Mouse (Mus musculus) liver, postnatal 0 days (tissue): ENCODE results near the gene Olfr1288. TPM values are rescaled to one million over a fixed set of nuclear protein-coding genes. Genes with fewer than 3 reads are reported as not detected.

Experiments
- ATAC-seq: fragments of 200-750 bp; cut with Nextera tagmentation; 2 replicates; pipeline ENCODE4 v1.8.0; 2017; ENCODE audit warnings: mild to moderate bottlenecking, moderate library complexity
- DNase-seq: peaks from one replicate; pipeline ENCODE4 v3.0.0-alpha.2; 2016
- H3K27ac ChIP-seq: fragments of 300-500 bp; sonication (generic); 2 replicates; pipeline ENCODE4 v1.5.1; 2014; ENCODE audit warnings: antibody characterized with exemption, moderate library complexity, mild to moderate bottlenecking, low read depth
- H3K27me3 ChIP-seq: fragments of 300-500 bp; sonication (generic); 2 replicates; pipeline ENCODE4 v1.6.1; 2014; ENCODE audit warnings: low read length, control low read depth, mixed read lengths; ENCODE audit not compliant: insufficient read depth
- H3K36me3 ChIP-seq: fragments of 300-500 bp; sonication (generic); replicated peaks from 2 replicates; pipeline ENCODE4 v1.6.1; 2014; ENCODE audit warnings: mild to moderate bottlenecking, control low read depth, low read length, moderate library complexity, mixed read lengths; ENCODE audit not compliant: insufficient read depth
- H3K4me1 ChIP-seq: fragments of 300-500 bp; sonication (generic); 2 replicates; pipeline ENCODE4 v1.6.1; 2014; ENCODE audit warnings: antibody characterized with exemption, mild to moderate bottlenecking, control low read depth; ENCODE audit not compliant: insufficient read depth
- H3K4me2 ChIP-seq: fragments of 300-500 bp; sonication (generic); 2 replicates; pipeline ENCODE4 v1.6.1; 2014; ENCODE audit warnings: low read depth, mild to moderate bottlenecking, low read length, moderate library complexity, mixed read lengths
- H3K4me3 ChIP-seq: fragments of 300-500 bp; sonication (generic); 2 replicates; pipeline ENCODE4 v1.5.1; 2014; ENCODE audit warnings: low read depth, low read length
- H3K9ac ChIP-seq: fragments of 300-500 bp; sonication (generic); replicated peaks from 2 replicates; pipeline ENCODE4 v1.6.1; 2014; ENCODE audit warnings: mild to moderate bottlenecking, moderate library complexity
- H3K9me3 ChIP-seq: fragments of 300-500 bp; sonication (generic); 2 replicates; pipeline ENCODE4 v1.6.1; 2016; ENCODE audit warnings: mild to moderate bottlenecking, control low read depth, low read length, mixed read lengths
- CTCF ChIP-seq: sonication (generic); IDR thresholded peaks from 2 replicates; pipeline ENCODE4 v1.5.1; 2016; ENCODE audit warnings: antibody characterized with exemption, low read depth
- EP300 ChIP-seq: IDR thresholded peaks from 2 replicates; pipeline ENCODE4 v1.6.1; 2016; ENCODE audit warnings: antibody characterized with exemption, low read depth, mild to moderate bottlenecking
- WGBS: fragments of 180-500 bp; shearing (Covaris S2); extraction: QIAGEN DNeasy Blood & Tissue Kit; methylation state at CpG from one replicate; pipeline ENCODE4 v1.1.7; 2014; ENCODE audit not compliant: insufficient replicate concordance; 5-methylcytosine and 5-hydroxymethylcytosine counted together
- polyA plus RNA-seq: library from polyadenylated mRNA; unstranded; fragments of >200 nt; fragmentation: Nextera tagmentation; extraction: Ambion mirVana; gene quantifications from 2 replicates; pipeline ENCODE4 v1.2.1, GENCODE M21; 2015

Olfr1288 gene
- polyA plus RNA-seq, result not detected in 2 replicates

DNA sequence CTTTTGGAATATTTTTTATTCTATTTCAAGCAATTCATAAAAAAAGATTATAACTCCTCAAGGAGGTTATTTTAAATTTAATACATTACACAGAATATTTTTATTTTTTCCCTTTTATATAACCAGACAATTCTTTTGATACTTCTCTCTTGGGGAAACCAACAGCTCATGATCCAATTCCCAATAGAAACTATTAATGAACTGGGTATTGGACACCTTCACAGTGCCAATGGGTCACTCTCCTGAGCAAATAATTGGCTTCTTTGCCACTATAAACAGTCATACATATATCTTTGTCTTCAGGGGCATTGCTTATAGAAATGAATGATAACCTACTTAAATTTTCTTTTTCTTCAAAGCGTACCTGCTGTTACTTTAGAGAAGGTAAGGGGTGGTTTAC lies at the start of gene Olfr1288:
TSS of gene Olfr1288 (plus strand) at position 301 of the 400 bp plus-strand sequence.
- ATAC-seq, result no peak
- H3K4me2 ChIP-seq, result no peak within 1 kb of the TSS
- no peak for TF ChIP-seq CTCF
- TF ChIP-seq EP300, result no peak
- H3K9me3 ChIP-seq, result no peaks in the 10 kb centered on the region
- WGBS, result 78% methylated on average over 1 of the region's 1 CpGs
- no peaks in the 10 kb centered on the region for H3K36me3 ChIP-seq
- no peak within 1 kb of the TSS for H3K27ac ChIP-seq
- H3K27me3 ChIP-seq, result no peaks in the 10 kb centered on the region
- no peak within 1 kb of the TSS for H3K4me3 ChIP-seq
- no peak for DNase-seq
- H3K4me1 ChIP-seq, result no peaks in the 10 kb centered on the region
- no peak within 1 kb of the TSS for H3K9ac ChIP-seq

DNA sequence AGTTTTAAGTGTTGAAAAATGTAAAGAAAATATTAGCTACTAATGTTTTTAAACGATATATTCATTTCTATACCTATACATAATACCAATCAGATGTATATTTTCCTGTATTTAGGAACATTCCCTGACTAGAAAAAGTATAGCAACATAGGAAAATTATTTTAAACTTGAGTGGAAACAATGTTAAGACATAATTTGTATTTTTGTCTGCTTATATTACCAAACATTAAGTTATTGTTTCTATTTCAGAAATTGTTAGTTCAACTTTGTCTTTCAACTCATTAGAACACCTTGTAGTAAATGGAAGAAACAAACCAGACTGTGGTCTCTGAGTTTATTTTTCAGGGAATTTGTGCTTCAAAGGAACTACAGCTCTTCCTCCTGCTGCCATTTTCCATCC lies 25.1 kb upstream of the Olfr1288 start, which contains the start of gene Olfr1287:
TSS of gene Olfr1287 (plus strand) at position 301 of the 400 bp plus-strand sequence.
- Histone ChIP-seq H3K9me3 (no peaks in the 10 kb centered on the region), H3K4me1 (no peaks in the 10 kb centered on the region), H3K4me2 (no peak within 1 kb of the TSS), H3K9ac (no peak within 1 kb of the TSS), H3K36me3 (no peaks in the 10 kb centered on the region), H3K4me3 (no peak within 1 kb of the TSS), H3K27me3 (no peaks in the 10 kb centered on the region), H3K27ac (no peak within 1 kb of the TSS)
- TF ChIP-seq EP300 (no peak), CTCF (no peak)
- ATAC-seq (no peak), DNase-seq (no peak)
- 44% methylated on average over 1 of the region's 1 CpGs for WGBS

DNA sequence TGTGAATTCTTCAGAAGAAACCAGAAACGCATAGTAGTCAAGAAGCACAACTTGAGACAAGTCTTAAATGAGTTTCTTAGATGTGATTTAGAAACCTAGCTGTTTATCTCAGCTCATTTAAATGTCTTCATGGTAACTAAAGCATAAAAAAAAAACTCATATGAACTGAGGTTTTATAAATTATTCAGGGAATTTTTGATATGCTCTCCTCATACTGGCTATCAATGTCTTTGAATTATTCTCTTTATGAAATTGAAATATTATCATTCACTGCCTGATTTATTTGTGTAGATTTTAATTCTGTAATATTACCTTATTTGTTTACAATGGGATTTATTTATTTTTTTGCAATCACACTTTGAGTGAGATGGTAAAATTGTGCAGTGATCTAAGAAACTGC lies 6.6 kb downstream of the Olfr1288 start, which contains the start of gene Olfr1289:
TSS of gene Olfr1289 (plus strand) at position 301 of the 400 bp plus-strand sequence.
- no peak for DNase-seq
- H3K4me3 ChIP-seq, result no peak within 1 kb of the TSS
- 55% methylated on average over 1 of the region's 1 CpGs for WGBS
- no peak within 1 kb of the TSS for H3K4me2 ChIP-seq
- no peaks in the 10 kb centered on the region for H3K9me3 ChIP-seq
- ATAC-seq, result no peak
- no peaks in the 10 kb centered on the region for H3K36me3 ChIP-seq
- no peak within 1 kb of the TSS for H3K9ac ChIP-seq
- H3K27ac ChIP-seq, result no peak within 1 kb of the TSS
- H3K4me1 ChIP-seq, result no peaks in the 10 kb centered on the region
- TF ChIP-seq EP300 (no peak), CTCF (no peak)
- no peaks in the 10 kb centered on the region for H3K27me3 ChIP-seq

DNA sequence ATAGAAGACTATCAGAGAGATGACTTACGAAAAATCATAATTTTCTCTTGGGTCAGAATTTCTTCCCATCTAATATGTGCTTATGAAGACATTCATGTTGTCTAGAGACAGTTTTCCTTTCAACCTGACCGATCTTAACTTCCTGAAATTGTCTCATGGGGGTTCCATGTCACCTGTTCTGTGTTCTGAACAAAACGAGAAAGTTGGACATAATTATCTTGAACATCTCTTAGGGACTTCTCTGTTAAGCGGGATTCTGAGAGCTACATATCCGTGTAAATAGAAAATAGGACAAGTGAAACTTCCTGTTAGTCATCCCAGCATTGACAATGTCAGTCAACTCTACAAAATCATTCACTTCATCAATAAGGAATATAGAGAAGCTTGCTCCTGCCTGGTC lies 19.8 kb downstream of the Olfr1288 start, which contains the start of gene Olfr1290:
TSS of gene Olfr1290 (minus strand) at position 101 of the 400 bp plus-strand sequence.
- Histone ChIP-seq H3K4me3 (no peak within 1 kb of the TSS), H3K27ac (no peak within 1 kb of the TSS), H3K9ac (no peak within 1 kb of the TSS), H3K36me3 (no peaks in the 10 kb centered on the region), H3K27me3 (no peaks in the 10 kb centered on the region), H3K9me3 (no peaks in the 10 kb centered on the region), H3K4me1 (no peaks in the 10 kb centered on the region), H3K4me2 (no peak within 1 kb of the TSS)
- no peak for ATAC-seq
- no peak for DNase-seq
- WGBS, result 61% methylated on average over 5 of the region's 5 CpGs
- TF ChIP-seq CTCF (no peak), EP300 (no peak)

DNA sequence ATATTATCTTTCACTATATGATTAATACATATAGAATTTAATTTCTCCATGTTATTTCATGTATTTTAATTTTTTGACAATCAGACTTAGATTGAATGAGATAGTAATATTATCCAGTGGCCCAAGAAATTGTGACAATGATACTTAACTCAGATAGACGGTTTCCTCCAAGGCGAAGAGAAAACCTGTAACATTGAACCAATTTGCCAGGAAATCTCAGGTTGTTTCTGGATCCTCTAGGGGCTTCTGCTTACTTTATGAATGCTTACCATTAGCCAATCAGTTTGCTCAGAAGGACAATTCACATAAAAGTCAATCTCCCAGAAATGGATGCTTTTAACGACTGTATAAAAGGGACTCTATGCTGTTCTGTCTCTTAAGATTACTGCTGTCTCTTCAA lies 23.0 kb downstream of the Olfr1288 start, which contains the start of gene Olfr1291-ps1:
TSS of gene Olfr1291-ps1 (plus strand) at position 301 of the 400 bp plus-strand sequence.
- no peak for TF ChIP-seq EP300
- TF ChIP-seq CTCF, result no peak
- H3K4me1 ChIP-seq, result no peaks in the 10 kb centered on the region
- no peak for ATAC-seq

DNA sequence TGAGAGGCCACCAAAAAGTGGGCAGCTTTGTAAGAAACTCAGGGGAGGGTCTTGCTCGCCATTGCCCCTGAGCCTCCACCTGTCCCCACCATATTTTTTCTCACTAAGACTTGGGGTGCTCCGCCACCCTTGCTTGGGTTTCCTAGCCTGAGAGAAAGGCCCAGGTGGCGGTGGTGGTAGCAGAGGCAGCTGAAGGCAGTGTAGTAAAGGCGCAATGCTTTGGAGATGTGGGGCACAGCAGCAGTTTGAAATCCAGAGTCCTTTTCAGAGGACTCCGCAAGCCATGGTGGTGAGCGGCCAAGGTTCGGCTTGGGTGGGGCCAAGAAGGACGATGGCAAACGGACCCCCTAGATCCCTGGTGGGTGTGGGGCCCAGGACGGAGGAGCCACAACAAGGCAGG lies 43.5 kb downstream of the Olfr1288 start:
- 78% methylated on average over 10 of the region's 10 CpGs for WGBS
- Histone ChIP-seq H3K4me1 (no peaks in the 10 kb centered on the region), H3K9me3 (no peaks in the 10 kb centered on the region), H3K4me3 (no peak overlapping the region), H3K4me2 (no peak overlapping the region), H3K27ac (no peak overlapping the region), H3K36me3 (no peaks in the 10 kb centered on the region), H3K9ac (no peak overlapping the region), H3K27me3 (no peaks in the 10 kb centered on the region)
- TF ChIP-seq EP300 (no peak), CTCF (no peak)
- ATAC-seq (no peak), DNase-seq (no peak)

More for the DNA sequence above, 23.0 kb downstream of the Olfr1288 start, which contains the start of gene Olfr1291-ps1:
- H3K4me3 ChIP-seq, result no peak within 1 kb of the TSS
- H3K27ac ChIP-seq, result no peak within 1 kb of the TSS
- H3K4me2 ChIP-seq, result no peak within 1 kb of the TSS
- H3K36me3 ChIP-seq, result no peaks in the 10 kb centered on the region
- H3K9me3 ChIP-seq, result no peaks in the 10 kb centered on the region
- H3K9ac ChIP-seq, result no peak within 1 kb of the TSS
- WGBS, result 84% methylated on average over 3 of the region's 3 CpGs
- DNase-seq, result no peak
- no peaks in the 10 kb centered on the region for H3K27me3 ChIP-seq

DNA sequence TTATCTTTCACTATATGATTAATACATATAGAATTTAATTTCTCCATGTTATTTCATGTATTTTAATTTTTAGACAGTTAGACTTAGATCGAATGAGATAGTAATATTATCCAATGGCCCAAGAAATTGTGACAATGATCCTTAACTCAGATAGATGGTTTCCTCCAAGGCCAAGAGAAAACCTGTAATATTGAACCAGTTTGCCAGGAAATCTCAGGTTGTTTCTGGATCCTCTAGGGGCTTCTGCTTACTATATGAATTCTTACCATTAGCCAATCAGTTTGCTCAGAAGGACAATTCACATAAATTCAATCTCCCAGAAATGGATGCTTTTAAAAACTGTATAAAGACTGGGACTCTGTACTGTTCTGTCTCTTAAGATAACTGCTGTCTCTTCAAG lies 51.0 kb downstream of the Olfr1288 start, which contains the start of gene Olfr1293-ps:
TSS of gene Olfr1293-ps (plus strand) at position 301 of the 400 bp plus-strand sequence.
- H3K4me1 ChIP-seq, result no peaks in the 10 kb centered on the region
- no peaks in the 10 kb centered on the region for H3K9me3 ChIP-seq
- H3K27me3 ChIP-seq, result no peaks in the 10 kb centered on the region
- WGBS, result 67% methylated on average over 1 of the region's 1 CpGs
- no peaks in the 10 kb centered on the region for H3K36me3 ChIP-seq
- ATAC-seq (no peak), DNase-seq (no peak)
- H3K4me2 ChIP-seq, result no peak within 1 kb of the TSS
- H3K27ac ChIP-seq, result no peak within 1 kb of the TSS
- H3K4me3 ChIP-seq, result no peak within 1 kb of the TSS
- no peak within 1 kb of the TSS for H3K9ac ChIP-seq
- no peak for TF ChIP-seq CTCF
- TF ChIP-seq EP300, result no peak

Other genes with a start within 250 kb of the Olfr1288 start
- gene 4930430A15Rik, start 244.5 kb upstream of the Olfr1288 start, polyA plus RNA-seq, result not detected in 2 replicates
- gene Olfr1275, start 238.8 kb upstream of the Olfr1288 start, polyA plus RNA-seq, result not detected in 2 replicates
- gene Olfr1276, start 219.6 kb upstream of the Olfr1288 start, polyA plus RNA-seq, result not detected in 2 replicates
- not detected in 2 replicates for gene Olfr1277, start 200.0 kb upstream of the Olfr1288 start, polyA plus RNA-seq
- gene Olfr1278, start 184.0 kb upstream of the Olfr1288 start, polyA plus RNA-seq, result not detected in 2 replicates
- gene Olfr1279, start 173.5 kb upstream of the Olfr1288 start, polyA plus RNA-seq, result not detected in 2 replicates
- not detected in 2 replicates for gene Olfr1280, start 160.1 kb upstream of the Olfr1288 start, polyA plus RNA-seq
- gene Olfr1281, start 147.6 kb upstream of the Olfr1288 start, polyA plus RNA-seq, result not detected in 2 replicates
- gene Olfr1282, start 138.0 kb upstream of the Olfr1288 start, polyA plus RNA-seq, result not detected in 2 replicates
- gene Olfr1283, start 107.3 kb upstream of the Olfr1288 start, polyA plus RNA-seq, result not detected in 2 replicates
- not detected in 2 replicates for gene Olfr1284, start 98.6 kb upstream of the Olfr1288 start, polyA plus RNA-seq
- gene Olfr1286, start 51.0 kb upstream of the Olfr1288 start, polyA plus RNA-seq, result not detected in 2 replicates
- not detected in 2 replicates for gene Olfr1287, start 25.0 kb upstream of the Olfr1288 start, polyA plus RNA-seq
- not detected in 2 replicates for gene Olfr1289, start 6.7 kb downstream of the Olfr1288 start, polyA plus RNA-seq
- not detected in 2 replicates for gene Olfr1290, start 19.7 kb downstream of the Olfr1288 start, polyA plus RNA-seq
- gene Olfr1291-ps1, start 23.1 kb downstream of the Olfr1288 start, polyA plus RNA-seq, result not detected in 2 replicates
- gene Olfr1293-ps, start 51.1 kb downstream of the Olfr1288 start, polyA plus RNA-seq, result not detected in 2 replicates
- not detected in 2 replicates for gene Olfr1294, start 66.2 kb downstream of the Olfr1288 start, polyA plus RNA-seq
- not detected in 2 replicates for gene Olfr1295, start 95.6 kb downstream of the Olfr1288 start, polyA plus RNA-seq
- gene Olfr1297, start 152.4 kb downstream of the Olfr1288 start, polyA plus RNA-seq, result not detected in 2 replicates
- not detected in 2 replicates for gene Olfr1298, start 175.1 kb downstream of the Olfr1288 start, polyA plus RNA-seq
- gene Olfr1299, start 187.3 kb downstream of the Olfr1288 start, polyA plus RNA-seq, result not detected in 2 replicates